In genomic region chr8:64845314-64845713, GRCm38 (mm10) we compare ENCODE assay signal across 16 mouse cellular contexts.
"Had no signal": no experiment of that assay in that cellular context is flagged by ENCODE, and none has a peak within 500 bp of the region (broad histone marks: within the 10 kb centered on the region; RNA-seq: fewer than 3 reads in every experiment).

No protein-coding gene starts in this region.

- H3K36me3 ChIP-seq: intestine, embryonic 15.5 days; limb, embryonic 12.5 days; midbrain, embryonic 15.5 days; neural tube, embryonic 12.5 days had no signal

- DNase-seq: kidney, adult 18-20 months; kidney, postnatal 10 days; kidney, postnatal 4 days; lung, adult 2 months; lung, postnatal 4 days; right cerebral cortex, postnatal 14 days; spleen, adult 18-20 months; thymus, adult 18-20 months; thymus, postnatal 14 days had no signal

- H3K27ac ChIP-seq: intestine, embryonic 15.5 days; limb, embryonic 12.5 days; liver, embryonic 14.5 days; midbrain, embryonic 15.5 days; neural tube, embryonic 12.5 days had no signal

- H3K4me2 ChIP-seq: intestine, embryonic 15.5 days; limb, embryonic 12.5 days; midbrain, embryonic 11.5 days; midbrain, embryonic 15.5 days; neural tube, embryonic 12.5 days had no signal

- H3K9me3 ChIP-seq: intestine, embryonic 15.5 days; limb, embryonic 12.5 days; midbrain, embryonic 15.5 days; neural tube, embryonic 12.5 days had no signal

- ATAC-seq: intestine, embryonic 15.5 days; lung, postnatal 0 days; midbrain, embryonic 15.5 days had no signal

- H3K27me3 ChIP-seq: intestine, embryonic 15.5 days; limb, embryonic 12.5 days; midbrain, embryonic 15.5 days; neural tube, embryonic 12.5 days had no signal

- H3K9ac ChIP-seq: intestine, embryonic 15.5 days; limb, embryonic 12.5 days; liver, embryonic 14.5 days; midbrain, embryonic 15.5 days; neural tube, embryonic 12.5 days had no signal

- H3K4me3 ChIP-seq: intestine, embryonic 15.5 days; limb, embryonic 12.5 days; midbrain, embryonic 15.5 days; neural tube, embryonic 12.5 days had no signal
